In the genomic region with DNA sequence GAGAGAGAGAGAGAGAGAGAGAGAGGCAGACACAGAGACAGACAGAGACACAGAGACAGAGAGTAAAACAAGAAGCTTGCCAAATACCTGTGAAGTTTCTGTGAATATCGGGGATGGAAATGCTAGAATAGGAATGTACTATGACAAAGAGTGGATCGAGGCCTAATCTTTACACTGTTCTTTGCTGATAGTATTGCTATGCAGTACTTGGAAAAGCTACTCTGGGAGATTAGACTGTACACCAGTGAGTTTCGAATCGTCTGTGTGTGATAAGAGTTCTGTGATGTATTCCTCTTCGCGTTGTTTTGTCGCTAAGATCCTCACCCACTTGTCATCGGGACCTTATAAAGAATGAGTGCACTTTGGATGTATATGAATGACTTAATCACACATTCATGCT, we compare ENCODE assay signal across 20 mouse cellular contexts. TPM values are rescaled to one million over a fixed set of nuclear protein-coding genes. Genes with fewer than 3 reads are reported as not detected.
DNase-seq lines count a peak whose midpoint lies in the region; ATAC-seq and TF ChIP-seq lines count a peak whose summit lies in the region.
"Had no signal": no experiment of that assay in that cellular context is flagged by ENCODE, and none has a peak within 500 bp of the region (broad histone marks: within the 10 kb centered on the region; RNA-seq: fewer than 3 reads in every experiment).

No protein-coding gene starts in this region.

- H3K27me3 ChIP-seq in heart, embryonic 12.5 days (replicated peaks) = no peaks in the 10 kb centered on the region
- no peaks in the 10 kb centered on the region for H3K27me3 ChIP-seq in MEL (ENCODE audit: control insufficient read depth in 1 of 2, insufficient read depth in 2 of 2, low read length in 2 of 2)
- H3K27me3 ChIP-seq in liver, embryonic 16.5 days (ENCODE audit: control insufficient read depth, insufficient read depth, low read depth, low read length) = no peaks in the 10 kb centered on the region
- peaks cover 39% of the 10 kb centered on the region for H3K27me3 ChIP-seq in limb, embryonic 10.5 days (ENCODE audit: low read depth, poor library complexity, severe bottlenecking)

- H3K79me2 ChIP-seq in MEL (ENCODE audit: control insufficient read depth, insufficient read depth, low read length, poor library complexity) = peaks cover 8% of the 10 kb centered on the region

- TF ChIP-seq POLR2A in MEL (IDR thresholded peaks at IDR 0.05; ENCODE audit: control insufficient read depth in 1 of 2, insufficient read depth in 1 of 2, low read depth in 1 of 2, low read length in 2 of 2, poor library complexity in 1 of 2) = no peak

- H3K9me3 ChIP-seq in heart, embryonic 12.5 days (replicated peaks) = no peaks in the 10 kb centered on the region
- H3K9me3 ChIP-seq in MEL (replicated peaks; ENCODE audit: insufficient read depth, low read length) = no peaks in the 10 kb centered on the region
- no peaks in the 10 kb centered on the region for H3K9me3 ChIP-seq in liver, embryonic 16.5 days (replicated peaks; ENCODE audit: control insufficient read depth, low read length)
- no peaks in the 10 kb centered on the region for H3K9me3 ChIP-seq in limb, embryonic 10.5 days (replicated peaks)
- H3K9me3 ChIP-seq: embryonic facial prominence, embryonic 15.5 days; hindbrain, embryonic 12.5 days; lung, embryonic 15.5 days; midbrain, embryonic 13.5 days had no signal

- H3K4me3 ChIP-seq in heart, embryonic 12.5 days = no peak overlapping the region
- H3K4me3 ChIP-seq in MEL (ENCODE audit: control insufficient read depth in 1 of 2, insufficient read depth in 1 of 2, low read depth in 2 of 2, low read length in 2 of 2) = peak overlapping the region; percentile 45 to 98
- H3K4me3 ChIP-seq in liver, embryonic 16.5 days (ENCODE audit: low read depth, low read length) = peak overlapping the region; percentile 23
- no peak overlapping the region for H3K4me3 ChIP-seq in limb, embryonic 10.5 days
- H3K4me3 ChIP-seq: embryonic facial prominence, embryonic 15.5 days had no signal

- peak overlapping the region; percentile 77 for H3K4me2 ChIP-seq in heart, embryonic 12.5 days
- peak overlapping the region; percentile 97 for H3K4me2 ChIP-seq in liver, embryonic 16.5 days (ENCODE audit: low read depth, low read length)

- no peak for ATAC-seq in heart, embryonic 12.5 days (ENCODE audit: insufficient number of reproducible peaks, low FRiP score)
- peak; percentile 20 for ATAC-seq in liver, embryonic 16.5 days (ENCODE audit: low read depth)
- ATAC-seq: midbrain, embryonic 13.5 days had no signal

- no peak for DNase-seq in heart, postnatal 25 days (ENCODE audit: low spot score)
- peak; percentile 57 for DNase-seq in MEL (ENCODE audit: low read depth, low spot score)
- peak; percentile 70 for DNase-seq in c-Kit-positive CD71-positive TER-119-positive erythroid progenitor cells, embryonic 14.5 days (ENCODE audit: low spot score)
- DNase-seq in limb, embryonic 10.5 days (ENCODE audit: low spot score) = no peak
- DNase-seq in gastrocnemius, adult 8-10 months (ENCODE audit: low spot score in 2 of 2) = no peak
- DNase-seq: adrenal gland, postnatal 10 days; cerebellum, adult 8-10 months; kidney, adult 11 months; layer of hippocampus, adult 9-11 months; retina, postnatal 1 day; right cerebral cortex, postnatal 25 days; spleen, adult 18-20 months had no signal

- WGBS in heart, embryonic 12.5 days = 17% methylated on average over 8 of the region's 8 CpGs
- 21% methylated on average over 8 of the region's 8 CpGs for WGBS in liver, embryonic 16.5 days (ENCODE audit: insufficient replicate concordance)
- 89% methylated on average over 8 of the region's 8 CpGs for WGBS in limb, embryonic 10.5 days

- no peak overlapping the region for H3K27ac ChIP-seq in heart, embryonic 12.5 days (ENCODE audit: poor library complexity, severe bottlenecking)
- H3K27ac ChIP-seq in MEL (ENCODE audit: control insufficient read depth, low read depth, low read length) = no peak overlapping the region
- H3K27ac ChIP-seq in liver, embryonic 16.5 days (ENCODE audit: low read length) = peak overlapping the region; percentile 42
- H3K27ac ChIP-seq in limb, embryonic 10.5 days = no peak overlapping the region
- H3K27ac ChIP-seq: embryonic facial prominence, embryonic 15.5 days; hindbrain, embryonic 12.5 days; kidney, postnatal 0 days; lung, embryonic 15.5 days; macrophage; midbrain, embryonic 13.5 days had no signal

- no peak for TF ChIP-seq CTCF in MEL (IDR thresholded peaks at IDR 0.05 in 2 of 3, conservative IDR thresholded peaks at IDR 0.05 in 1 of 3; ENCODE audit: control insufficient read depth in 1 of 3, insufficient read depth in 1 of 3, low read depth in 2 of 3, low read length in 3 of 3, poor library complexity in 1 of 3, severe bottlenecking in 1 of 3)

- TF ChIP-seq RAD21 in MEL (IDR thresholded peaks at IDR 0.05; ENCODE audit: low read depth, low read length) = no peak

- no peaks in the 10 kb centered on the region for H3K36me3 ChIP-seq in heart, embryonic 12.5 days
- peaks cover 0 to 11% of the 10 kb centered on the region in 2 experiments; a peak in 2 of 4 replicates for H3K36me3 ChIP-seq in MEL (ENCODE audit: control insufficient read depth in 1 of 2, insufficient read depth in 2 of 2, low read length in 2 of 2)
- H3K36me3 ChIP-seq in liver, embryonic 16.5 days (ENCODE audit: control insufficient read depth, insufficient read depth) = no peaks in the 10 kb centered on the region
- no peaks in the 10 kb centered on the region for H3K36me3 ChIP-seq in limb, embryonic 10.5 days
- H3K36me3 ChIP-seq: embryonic facial prominence, embryonic 15.5 days; hindbrain, embryonic 12.5 days; lung, embryonic 15.5 days; midbrain, embryonic 13.5 days had no signal

- intact Hi-C loops in heart, postnatal 25 days (cut with DNase I) = loop anchor here (5.0 kb wide), 2 partner anchors 74 to 101 kb away; a partner anchor contains a TSS

- no peak overlapping the region for H3K9ac ChIP-seq in heart, embryonic 12.5 days
- H3K9ac ChIP-seq in MEL (ENCODE audit: control insufficient read depth, low read depth, low read length, poor library complexity, severe bottlenecking) = peak overlapping the region; percentile 32
- peak overlapping the region; percentile 13; the same call in 1 of the 2 replicates for H3K9ac ChIP-seq in liver, embryonic 16.5 days (ENCODE audit: low read depth, low read length)
- H3K9ac ChIP-seq: embryonic facial prominence, embryonic 15.5 days; hindbrain, embryonic 12.5 days; lung, embryonic 15.5 days had no signal

- TF ChIP-seq EP300 in MEL (IDR thresholded peaks at IDR 0.05; ENCODE audit: low read depth in 1 of 2, low read length in 2 of 2) = peak; percentile 68 to 75

- H3K4me1 ChIP-seq in heart, embryonic 12.5 days (replicated peaks) = peaks cover 24% of the 10 kb centered on the region
- H3K4me1 ChIP-seq in MEL (ENCODE audit: control insufficient read depth in 1 of 2, insufficient read depth in 2 of 2, low read length in 2 of 2) = peaks cover 3 to 7% of the 10 kb centered on the region in 2 experiments; a peak in 3 of 4 replicates
- peaks cover 34% of the 10 kb centered on the region for H3K4me1 ChIP-seq in liver, embryonic 16.5 days (ENCODE audit: control insufficient read depth, low read depth, low read length)
- 0 out of 2 replicates have a peak, but pooled peaks cover 4% of the 10 kb centered on the region for H3K4me1 ChIP-seq in limb, embryonic 10.5 days

TF ChIP-seq in MEL, 35 proteins besides CTCF, POLR2A, EP300 and RAD21:
- TF ChIP-seq NELFE (IDR thresholded peaks at IDR 0.05; ENCODE audit: low read depth, low read length) (no peak), ZMIZ1 (IDR thresholded peaks at IDR 0.05; ENCODE audit: low read depth, low read length) (no peak), SIN3A (IDR thresholded peaks at IDR 0.05; ENCODE audit: low read length) (peak; percentile 51; the same call in 1 of the 2 replicates), MYC (IDR thresholded peaks at IDR 0.05; ENCODE audit: low read depth, low read length) (no peak), ELF1 (IDR thresholded peaks at IDR 0.05; ENCODE audit: low read depth, low read length) (no peak), ETS1 (IDR thresholded peaks at IDR 0.05; ENCODE audit: low read depth, low read length) (peak; percentile 66), NRF1 (IDR thresholded peaks at IDR 0.05; ENCODE audit: insufficient read depth, low read depth, low read length, poor library complexity, severe bottlenecking) (no peak), BHLHE40 (IDR thresholded peaks at IDR 0.05; ENCODE audit: borderline replicate concordance, low read depth, low read length) (no peak), RCOR1 (IDR thresholded peaks at IDR 0.05; ENCODE audit: low read depth, low read length) (no peak), TCF12 (IDR thresholded peaks at IDR 0.05; ENCODE audit: low read depth, low read length) (peak; percentile 78), MAFK (IDR thresholded peaks at IDR 0.05; ENCODE audit: borderline replicate concordance, low read depth, low read length) (no peak), CHD1 (IDR thresholded peaks at IDR 0.05; ENCODE audit: low read depth, low read length) (0 out of 2 replicates have a peak, but pooled peaks have one; percentile 26), TAL1 (IDR thresholded peaks at IDR 0.05; ENCODE audit: low read length) (no peak), GATA1 (IDR thresholded peaks at IDR 0.05; ENCODE audit: low read depth, low read length) (peak; percentile 85)

RNA-seq across cellular contexts. Expression of a gene that starts 1.2 kb away (rescaled TPM):
- polyA plus RNA-seq in heart, embryonic 12.5 days (2016; fragmentation: Nextera tagmentation; extraction: Ambion mirVana) = 2.5 and 3.3 TPM in 2 replicates
- total RNA-seq in heart, postnatal 25 days (2021) = 10 to 100 TPM in 1 of 2 experiments, 1 to 10 TPM in 1; 9.2 to 10.1 TPM
- total RNA-seq in MEL (2012; rRNA removed) = 2.2 and 2.4 TPM in 2 replicates
- 1 to 10 TPM in 1 of 2 experiments, not detected in 1; 7.6 TPM for polyA plus RNA-seq in MEL (2012; ENCODE audit: insufficient read depth in 1 of 2, insufficient read length in 2 of 2, low read depth in 1 of 2, low replicate concordance in 2 of 2, missing spikeins in 1 of 2)
- 1.7 and 1.8 TPM in 2 replicates for polyA plus RNA-seq in liver, embryonic 16.5 days (2015; fragmentation: Nextera tagmentation; extraction: Ambion mirVana)
- 0.78 and 1.1 TPM in 2 replicates for polyA plus RNA-seq in limb, embryonic 10.5 days (2016; fragmentation: Nextera tagmentation; extraction: Ambion mirVana)
- 1 to 10 TPM; 5.8 to 7.7 (median 6.6) TPM for total RNA-seq in gastrocnemius, adult 8-10 months (2022)

Comparison
In these comparisons a context has a peak if more than half of its experiments do, and no peak if none do; other contexts are left out.
1. H3K4me3 ChIP-seq: peak in MEL (2 of 2) and liver, embryonic 16.5 days (single experiment); none in heart, embryonic 12.5 days (single experiment) and limb, embryonic 10.5 days (single experiment).
2. DNase-seq: peak in MEL (single experiment) and c-Kit-positive CD71-positive TER-119-positive erythroid progenitor cells, embryonic 14.5 days (single experiment); none in heart, postnatal 25 days (single experiment), limb, embryonic 10.5 days (single experiment) and gastrocnemius, adult 8-10 months (0 of 2).